Mouse (Mus musculus) ES-Bruce4 (cell line): ENCODE results near the gene Magi1.

Source experiments
- CTCF ChIP-seq: IDR thresholded peaks from one replicate; pipeline ENCODE4 v1.8.1; 2011; ENCODE audit warnings: low read depth, low read length
- POLR2A ChIP-seq: IDR thresholded peaks from one replicate; pipeline ENCODE4 v1.8.1; 2011; ENCODE audit warnings: low read length; ENCODE audit not compliant: insufficient read depth

- no peak for TF ChIP-seq CTCF
- TF ChIP-seq POLR2A = no peak
Measured at GRCm38 (mm10) chr6:94283318-94284061, at the start of gene Magi1.
